Mouse (Mus musculus) small intestine, adult 2 months (tissue): ENCODE data around the gene N4bp2.

Experiments used
- CTCF ChIP-seq: fragments of 200-500 bp; IDR thresholded peaks from 2 replicates; pipeline ENCODE4 v1.5.1; 2012; ENCODE audit warnings: low read depth, mild to moderate bottlenecking, control low read depth, inconsistent platforms, low read length, moderate library complexity, mixed read lengths; ENCODE audit not compliant: insufficient replicate concordance, insufficient read length; ENCODE audit errors: extremely low read depth
- POLR2A ChIP-seq: fragments of 200-500 bp; IDR thresholded peaks from 2 replicates; pipeline ENCODE4 v1.6.1; 2012; ENCODE audit warnings: low read depth, mild to moderate bottlenecking, control low read depth, inconsistent platforms, low read length, moderate library complexity

GRCm38 (mm10) chr5:65770493-65770892, 7.2 kb downstream of the N4bp2 start:
- no peak for TF ChIP-seq CTCF
- no peak for TF ChIP-seq POLR2A
